Mouse (Mus musculus) liver, embryonic 14.5 days (tissue): ENCODE data around the gene Ly6g6d.

Source experiments
- CTCF ChIP-seq: IDR thresholded peaks from 2 replicates; pipeline ENCODE4 v1.5.1; 2016; ENCODE audit warnings: antibody characterized with exemption, low read depth, control low read depth
- EP300 ChIP-seq: IDR thresholded peaks from 2 replicates; pipeline ENCODE4 v1.6.1; 2016; ENCODE audit warnings: antibody characterized with exemption, low read depth

- TF ChIP-seq CTCF (peak; percentile 55), EP300 (no peak)
These were observed at the start of gene Ly6g6d for GRCm38 (mm10) chr17:35077786-35078233.
